Mouse (Mus musculus) kidney, adult 8-10 months (tissue): ENCODE measurements around the gene Brap.

Experiments
- DNase-seq, 2 experiments: peaks; one replicate each; pipeline ENCODE4 v3.0.0; 2022

Gene Brap

GRCm38 (mm10) chr5:121718462-121718861 is 58.1 kb downstream of the Brap start:
- DNase-seq, result no peak

DNA sequence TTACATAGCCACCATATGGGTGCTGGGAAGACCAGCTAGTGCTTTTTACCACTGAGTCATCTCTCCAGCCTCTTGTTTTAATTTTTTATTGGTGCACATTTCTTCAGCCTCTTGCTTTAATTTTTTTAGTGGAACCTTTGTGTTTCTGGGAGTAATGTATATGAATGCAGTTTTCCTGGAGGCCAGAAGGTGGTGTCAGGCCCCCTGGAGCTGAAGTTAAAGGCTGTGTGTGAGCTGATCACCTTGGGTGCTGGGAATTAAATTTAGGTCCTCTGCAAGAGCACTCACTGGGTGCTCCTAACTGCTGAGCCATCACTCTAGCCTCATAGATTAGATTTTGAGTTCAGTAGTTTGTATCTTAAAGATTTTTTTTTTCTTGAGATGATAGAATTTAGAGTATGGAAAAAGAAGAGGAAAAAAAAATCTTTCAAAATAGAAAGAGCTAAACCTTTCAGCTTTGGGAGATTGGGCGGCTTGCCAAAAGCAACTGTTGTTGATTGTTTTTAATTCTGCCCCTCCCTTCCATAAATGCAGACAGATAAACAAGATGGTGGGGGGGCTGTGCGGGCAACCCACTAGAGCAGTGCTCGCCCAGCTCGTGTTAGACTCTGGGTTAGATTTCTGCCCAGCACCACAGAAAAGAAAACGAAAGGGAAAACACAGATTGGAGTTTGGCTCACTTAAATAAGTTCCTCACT is 60.7 kb downstream of the Brap start:
- DNase-seq, result no peak

- no peak for DNase-seq
Observed at GRCm38 (mm10) chr5:121721841-121722240, 61.5 kb downstream of the Brap start.

- DNase-seq, result peak in 1 of 2 experiments; percentile 42
Observed at GRCm38 (mm10) chr5:121724678-121725077, 64.3 kb downstream of the Brap start.

DNA sequence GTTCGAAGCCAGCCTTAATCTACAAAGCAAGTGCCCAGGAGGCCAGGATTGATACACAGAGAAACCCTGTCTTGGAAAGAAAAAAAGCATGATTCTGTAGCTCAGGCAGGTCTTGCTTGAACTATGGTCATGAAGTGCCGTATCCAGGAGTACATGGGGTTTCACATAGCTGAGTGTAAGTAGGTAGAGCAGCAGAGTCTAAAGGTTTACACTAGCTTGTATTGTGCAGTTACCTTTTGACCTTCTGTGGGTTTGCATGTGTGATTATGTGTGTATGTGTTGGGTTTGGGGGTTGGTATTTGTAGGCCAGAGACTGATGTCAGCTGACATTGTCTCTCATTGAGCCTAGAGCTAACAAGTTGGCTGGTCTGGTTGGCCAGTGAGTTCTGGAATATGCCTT is 69.7 kb downstream of the Brap start:
- DNase-seq, result no peak

DNA sequence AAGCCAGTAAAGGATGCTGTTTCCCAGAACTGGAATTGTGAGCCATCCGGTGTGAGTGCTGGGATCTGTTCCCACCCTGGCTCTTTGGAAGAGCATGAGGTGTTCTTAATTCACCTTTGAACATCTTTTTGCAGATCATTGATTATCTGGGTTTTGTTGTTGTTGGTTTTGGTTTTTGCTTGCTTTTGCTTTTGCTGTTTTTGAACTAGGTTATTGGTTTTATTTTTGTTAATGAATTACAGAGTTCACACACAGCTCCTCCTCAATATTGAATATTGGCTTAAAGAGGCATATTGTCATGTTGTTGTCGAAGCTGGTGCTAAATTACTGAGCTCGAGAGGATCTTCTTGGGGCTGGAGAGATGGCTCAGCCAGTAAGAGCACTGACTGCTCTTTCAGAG is 76.3 kb downstream of the Brap start:
- DNase-seq, result no peak
